Mouse (Mus musculus): ENCODE data around the gene Rgl1. TPM values are rescaled to one million over a fixed set of nuclear protein-coding genes. Genes with fewer than 3 reads are reported as not detected.

Rgl1 gene
- polyA plus RNA-seq, 2 experiments = 28.5 to 40.5 TPM

- H3K9me3 ChIP-seq (ENCODE audit: control insufficient read depth, low read length) = no peaks in the 10 kb centered on the region
- no peak overlapping the region for H3K4me2 ChIP-seq (replicated peaks; ENCODE audit: low read depth, low read length, severe bottlenecking)
- H3K27ac ChIP-seq (replicated peaks; ENCODE audit: low read depth, low read length) = no peak overlapping the region
- H3K36me3 ChIP-seq (ENCODE audit: control insufficient read depth, insufficient read depth, low read length) = no peaks in the 10 kb centered on the region
- DNase-seq (ENCODE audit: low spot score) (no peak), ATAC-seq (ENCODE audit: low FRiP score, low read depth) (no peak)
- TF ChIP-seq POLR2A (IDR thresholded peaks at IDR 0.05; ENCODE audit: borderline replicate concordance, extremely low read depth, insufficient read depth, insufficient read length) = no peak
- no peaks in the 10 kb centered on the region for H3K27me3 ChIP-seq (ENCODE audit: control insufficient read depth, insufficient read depth, low read length)
- H3K9ac ChIP-seq (ENCODE audit: low read depth, low read length, severe bottlenecking) = no peak overlapping the region
- no peak overlapping the region for H3K4me3 ChIP-seq (replicated peaks; ENCODE audit: low read length)
- H3K4me1 ChIP-seq (ENCODE audit: control insufficient read depth, insufficient read depth, low read length) = peaks cover 15% of the 10 kb centered on the region
- 51% methylated on average over 7 of the region's 7 CpGs for WGBS
Observed at GRCm38 (mm10) chr1:152576614-152577144, 189.5 kb downstream of the Rgl1 start.

GRCm38 (mm10) chr1:152575096-152575495, 191.1 kb downstream of the Rgl1 start:
- Histone ChIP-seq H3K27ac (replicated peaks; ENCODE audit: low read depth, low read length) (no peak overlapping the region), H3K9me3 (ENCODE audit: control insufficient read depth, low read length) (no peaks in the 10 kb centered on the region), H3K4me3 (replicated peaks; ENCODE audit: low read length) (no peak overlapping the region), H3K4me1 (ENCODE audit: control insufficient read depth, insufficient read depth, low read length) (peaks cover 12% of the 10 kb centered on the region), H3K4me2 (replicated peaks; ENCODE audit: low read depth, low read length, severe bottlenecking) (no peak overlapping the region), H3K27me3 (ENCODE audit: control insufficient read depth, insufficient read depth, low read length) (no peaks in the 10 kb centered on the region), H3K9ac (ENCODE audit: low read depth, low read length, severe bottlenecking) (no peak overlapping the region), H3K36me3 (ENCODE audit: control insufficient read depth, insufficient read depth, low read length) (peaks cover 9% of the 10 kb centered on the region)
- no peak for TF ChIP-seq POLR2A (IDR thresholded peaks at IDR 0.05; ENCODE audit: borderline replicate concordance, extremely low read depth, insufficient read depth, insufficient read length)
- no peak for DNase-seq (ENCODE audit: low spot score)
- ATAC-seq (ENCODE audit: low FRiP score, low read depth) = no peak
- 26% methylated on average over 5 of the region's 5 CpGs for WGBS

GRCm38 (mm10) chr1:152573470-152574059, 192.6 kb downstream of the Rgl1 start:
- DNase-seq (ENCODE audit: low spot score) (no peak), ATAC-seq (ENCODE audit: low FRiP score, low read depth) (no peak)
- Histone ChIP-seq H3K27ac (replicated peaks; ENCODE audit: low read depth, low read length) (no peak overlapping the region), H3K36me3 (ENCODE audit: control insufficient read depth, insufficient read depth, low read length) (peaks cover 14% of the 10 kb centered on the region), H3K4me1 (ENCODE audit: control insufficient read depth, insufficient read depth, low read length) (peaks cover 7% of the 10 kb centered on the region; the same call in 1 of the 2 replicates), H3K27me3 (ENCODE audit: control insufficient read depth, insufficient read depth, low read length) (no peaks in the 10 kb centered on the region), H3K4me2 (replicated peaks; ENCODE audit: low read depth, low read length, severe bottlenecking) (no peak overlapping the region), H3K9me3 (ENCODE audit: control insufficient read depth, low read length) (no peaks in the 10 kb centered on the region), H3K4me3 (replicated peaks; ENCODE audit: low read length) (no peak overlapping the region), H3K9ac (ENCODE audit: low read depth, low read length, severe bottlenecking) (no peak overlapping the region)
- WGBS = 66% methylated on average over 8 of the region's 8 CpGs
- TF ChIP-seq POLR2A (IDR thresholded peaks at IDR 0.05; ENCODE audit: borderline replicate concordance, extremely low read depth, insufficient read depth, insufficient read length) = no peak

- ATAC-seq (ENCODE audit: low FRiP score, low read depth) = no peak
- Histone ChIP-seq H3K9ac (ENCODE audit: low read depth, low read length, severe bottlenecking) (no peak overlapping the region), H3K27me3 (ENCODE audit: control insufficient read depth, insufficient read depth, low read length) (no peaks in the 10 kb centered on the region), H3K4me3 (replicated peaks; ENCODE audit: low read length) (no peak overlapping the region), H3K27ac (replicated peaks; ENCODE audit: low read depth, low read length) (no peak overlapping the region), H3K9me3 (ENCODE audit: control insufficient read depth, low read length) (no peaks in the 10 kb centered on the region), H3K36me3 (ENCODE audit: control insufficient read depth, insufficient read depth, low read length) (peaks cover 14% of the 10 kb centered on the region), H3K4me1 (ENCODE audit: control insufficient read depth, insufficient read depth, low read length) (peaks cover 5% of the 10 kb centered on the region; the same call in 1 of the 2 replicates), H3K4me2 (replicated peaks; ENCODE audit: low read depth, low read length, severe bottlenecking) (no peak overlapping the region)
- no peak for TF ChIP-seq POLR2A (IDR thresholded peaks at IDR 0.05; ENCODE audit: borderline replicate concordance, extremely low read depth, insufficient read depth, insufficient read length)
- DNase-seq (ENCODE audit: low spot score) = no peak
- WGBS = 68% methylated on average over 7 of the region's 7 CpGs
Observed at GRCm38 (mm10) chr1:152572755-152573469, 193.2 kb downstream of the Rgl1 start.

GRCm38 (mm10) chr1:152571340-152571739, 194.8 kb downstream of the Rgl1 start:
- WGBS = 92% methylated on average over 14 of the region's 14 CpGs
- peaks cover 14% of the 10 kb centered on the region for H3K4me1 ChIP-seq (ENCODE audit: control insufficient read depth, insufficient read depth, low read length)
- no peak overlapping the region for H3K27ac ChIP-seq (replicated peaks; ENCODE audit: low read depth, low read length)
- no peak overlapping the region for H3K4me2 ChIP-seq (replicated peaks; ENCODE audit: low read depth, low read length, severe bottlenecking)
- H3K27me3 ChIP-seq (ENCODE audit: control insufficient read depth, insufficient read depth, low read length) = no peaks in the 10 kb centered on the region
- H3K9ac ChIP-seq (ENCODE audit: low read depth, low read length, severe bottlenecking) = no peak overlapping the region
- H3K36me3 ChIP-seq (ENCODE audit: control insufficient read depth, insufficient read depth, low read length) = peaks cover 14% of the 10 kb centered on the region
- TF ChIP-seq POLR2A (IDR thresholded peaks at IDR 0.05; ENCODE audit: borderline replicate concordance, extremely low read depth, insufficient read depth, insufficient read length) = no peak
- H3K9me3 ChIP-seq (ENCODE audit: control insufficient read depth, low read length) = no peaks in the 10 kb centered on the region
- H3K4me3 ChIP-seq (replicated peaks; ENCODE audit: low read length) = no peak overlapping the region
- DNase-seq (ENCODE audit: low spot score) (no peak), ATAC-seq (ENCODE audit: low FRiP score, low read depth) (no peak)

All from limb, embryonic 14.5 days (tissue).